Mouse (Mus musculus) G1E (cell line): ENCODE data around the gene Ehd1. TPM values are rescaled to one million over a fixed set of nuclear protein-coding genes. Genes with fewer than 3 reads are reported as not detected.
A peak's percentile ranks its signal among the peaks of the same experiment; 100 is the strongest.

Experiments
- ATAC-seq: 2 replicates; pipeline ENCODE4 v1.8.0; 2016; ENCODE audit warnings: mild to moderate bottlenecking; ENCODE audit not compliant: insufficient number of reproducible peaks, poor library complexity, low FRiP score, severe bottlenecking; ENCODE audit errors: extremely low read depth
- DNase-seq: peaks from one replicate; pipeline ENCODE4 v3.0.0; 2012; ENCODE audit warnings: low spot score
- H3K27me3 ChIP-seq: 2 replicates; pipeline ENCODE4 v1.6.1; 2012; ENCODE audit warnings: mild to moderate bottlenecking, low read length, inconsistent platforms; ENCODE audit not compliant: insufficient read depth
- H3K36me3 ChIP-seq: replicated peaks from 2 replicates; pipeline ENCODE3; 2012; ENCODE audit warnings: mild to moderate bottlenecking, inconsistent platforms
- H3K4me1 ChIP-seq: 2 replicates; pipeline ENCODE4 v1.6.1; 2012; ENCODE audit warnings: low read depth, low read length, inconsistent platforms, mixed read lengths; ENCODE audit not compliant: insufficient read depth
- H3K4me3 ChIP-seq: 2 replicates; pipeline ENCODE4 v1.5.1; 2012; ENCODE audit warnings: low read depth, mild to moderate bottlenecking, inconsistent platforms, low read length, moderate library complexity, mixed read lengths
- H3K9me3 ChIP-seq: replicated peaks from 2 replicates; pipeline ENCODE4 v1.6.1; 2012; ENCODE audit warnings: inconsistent platforms
- CTCF ChIP-seq: IDR thresholded peaks from 2 replicates; pipeline ENCODE4 v1.5.1; 2012; ENCODE audit warnings: low read depth, low read length, inconsistent platforms, mixed read lengths
- GATA1 ChIP-seq: IDR thresholded peaks from 2 replicates; pipeline ENCODE4 v1.6.1; 2012; ENCODE audit warnings: borderline replicate concordance, low read length, inconsistent platforms, mixed read lengths
- GATA2 ChIP-seq: IDR thresholded peaks from 2 replicates; pipeline ENCODE4 v1.6.1; 2012; ENCODE audit warnings: low read depth, low read length, inconsistent platforms, borderline replicate concordance
- POLR2AphosphoS5 ChIP-seq: IDR thresholded peaks from 2 replicates; pipeline ENCODE4 v1.6.1; 2012; ENCODE audit warnings: low read depth, low read length, inconsistent platforms; ENCODE audit not compliant: insufficient replicate concordance
- TAL1 ChIP-seq: conservative IDR thresholded peaks from 2 replicates; pipeline ENCODE4 v1.6.1; 2012; ENCODE audit warnings: low read depth, low read length, inconsistent platforms, mixed read lengths
- polyA plus RNA-seq: library from polyadenylated mRNA; stranded (reverse); fragments of >175 nt; gene quantifications from 2 replicates; pipeline ENCODE4 v1.2.3, GENCODE M21; 2012
- total RNA-seq, 2 experiments: library from RNA; stranded (forward) in 1 of 2; stranded (reverse) in 1 of 2; fragments of 200-1000 nt in 1 of 2; fragments of >200 nt in 1 of 2; fragmentation: Nextera tagmentation in 1 of 2; gene quantifications; 2 replicates each; pipeline ENCODE4 v1.2.3; 2014 to 2017

Ehd1 gene
- total and polyA plus RNA-seq, 3 experiments: 18.7 to 132 (median 23.3) TPM

GRCm38 (mm10) chr19:6234337-6235083, 42.0 kb upstream of the Ehd1 start:
- Histone ChIP-seq H3K4me1 (peaks cover 34% of the 10 kb centered on the region), H3K9me3 (no peaks in the 10 kb centered on the region), H3K27me3 (peaks cover 5% of the 10 kb centered on the region; the same call in 1 of the 2 replicates), H3K36me3 (peaks cover 46% of the 10 kb centered on the region), H3K4me3 (peak overlapping the region; percentile 11; the same call in 1 of the 2 replicates)
- no peak for TF ChIP-seq CTCF
- TF ChIP-seq GATA1: no peak
- no peak for TF ChIP-seq POLR2AphosphoS5
- no peak for TF ChIP-seq GATA2
- no peak for TF ChIP-seq TAL1
- no peak for DNase-seq
- ATAC-seq: no peak

GRCm38 (mm10) chr19:6235084-6236052, 41.2 kb upstream of the Ehd1 start, which contains the start of gene Ppp2r5b:
Gene Ppp2r5b, minus strand, starts transcription at chr19:6235872.
- Histone ChIP-seq H3K36me3 (peaks cover 38% of the 10 kb centered on the region), H3K9me3 (no peaks in the 10 kb centered on the region), H3K4me1 (peaks cover 43% of the 10 kb centered on the region), H3K27me3 (peaks cover 5% of the 10 kb centered on the region; the same call in 1 of the 2 replicates), H3K4me3 (peak within 1 kb of the TSS; percentile 75)
- DNase-seq: peak; percentile 88
- no peak for TF ChIP-seq GATA2
- peak; percentile 66 for ATAC-seq

GRCm38 (mm10) chr19:6236053-6236441, 40.5 kb upstream of the Ehd1 start:
- no peaks in the 10 kb centered on the region for H3K9me3 ChIP-seq
- peak overlapping the region; percentile 75 for H3K4me3 ChIP-seq
- H3K27me3 ChIP-seq: peaks cover 5% of the 10 kb centered on the region; the same call in 1 of the 2 replicates
- TF ChIP-seq GATA1 (no peak), GATA2 (no peak), POLR2AphosphoS5 (no peak), TAL1 (no peak)
- ATAC-seq: peak; percentile 73
- peaks cover 50% of the 10 kb centered on the region for H3K4me1 ChIP-seq
- H3K36me3 ChIP-seq: peaks cover 31% of the 10 kb centered on the region
- DNase-seq: peak; percentile 74

- DNase-seq (no peak), ATAC-seq (no peak)
- no peak overlapping the region for H3K4me3 ChIP-seq
- TF ChIP-seq CTCF (no peak), GATA2 (no peak), POLR2AphosphoS5 (no peak), TAL1 (no peak), GATA1 (no peak)
- H3K36me3 ChIP-seq: peaks cover 23% of the 10 kb centered on the region
- peaks cover 54% of the 10 kb centered on the region for H3K4me1 ChIP-seq
- no peaks in the 10 kb centered on the region for H3K9me3 ChIP-seq
- peaks cover 5% of the 10 kb centered on the region; the same call in 1 of the 2 replicates for H3K27me3 ChIP-seq
These were observed 39.7 kb upstream of the Ehd1 start for GRCm38 (mm10) chr19:6236842-6237241.

- DNase-seq (no peak), ATAC-seq (no peak)
- peaks cover 15% of the 10 kb centered on the region for H3K36me3 ChIP-seq
- H3K27me3 ChIP-seq: peaks cover 5% of the 10 kb centered on the region; the same call in 1 of the 2 replicates
- H3K9me3 ChIP-seq: no peaks in the 10 kb centered on the region
- no peak overlapping the region for H3K4me3 ChIP-seq
- no peak for TF ChIP-seq CTCF
- no peak for TF ChIP-seq TAL1
- TF ChIP-seq POLR2AphosphoS5: no peak
- no peak for TF ChIP-seq GATA1
- peaks cover 72% of the 10 kb centered on the region for H3K4me1 ChIP-seq
These were observed 37.8 kb upstream of the Ehd1 start for GRCm38 (mm10) chr19:6238740-6239139.

GRCm38 (mm10) chr19:6240136-6240535, 36.4 kb upstream of the Ehd1 start:
- DNase-seq (no peak), ATAC-seq (no peak)
- H3K9me3 ChIP-seq: no peaks in the 10 kb centered on the region
- H3K36me3 ChIP-seq: peaks cover 22% of the 10 kb centered on the region
- H3K4me3 ChIP-seq: no peak overlapping the region
- no peaks in the 10 kb centered on the region for H3K27me3 ChIP-seq
- H3K4me1 ChIP-seq: peaks cover 60% of the 10 kb centered on the region
- no peak for TF ChIP-seq CTCF
- TF ChIP-seq GATA1: no peak
- no peak for TF ChIP-seq POLR2AphosphoS5
- TF ChIP-seq TAL1: no peak
- no peak for TF ChIP-seq GATA2
